Mouse (Mus musculus) intestine, embryonic 14.5 days (tissue): ENCODE results near the gene Garem2. TPM values are rescaled to one million over a fixed set of nuclear protein-coding genes. Genes with fewer than 3 reads are reported as not detected.

Source experiments
- ATAC-seq: fragments of 200-750 bp; cut with Nextera tagmentation; replicated peaks from 2 replicates; pipeline ENCODE4 v1.8.0; 2017; ENCODE audit warnings: low read depth, moderate number of reproducible peaks, moderate TSS enrichment, moderate library complexity; ENCODE audit not compliant: low FRiP score, low TSS enrichment
- DNase-seq: peaks from one replicate; pipeline ENCODE4 v3.0.0-alpha.2; 2018; ENCODE audit warnings: low spot score
- H3K27ac ChIP-seq: fragments of 300-500 bp; sonication (generic); 2 replicates; pipeline ENCODE4 v1.5.1; 2014; ENCODE audit warnings: low read depth, mild to moderate bottlenecking, control low read depth
- H3K27me3 ChIP-seq: fragments of 300-500 bp; sonication (generic); replicated peaks from 2 replicates; pipeline ENCODE4 v1.6.1; 2014; ENCODE audit warnings: low read length, control low read depth; ENCODE audit not compliant: control insufficient read depth, insufficient read depth
- H3K36me3 ChIP-seq: fragments of 300-500 bp; sonication (generic); 2 replicates; pipeline ENCODE4 v1.6.1; 2014; ENCODE audit warnings: low read length, control low read depth; ENCODE audit not compliant: control insufficient read depth, insufficient read depth
- H3K4me1 ChIP-seq: fragments of 300-500 bp; sonication (generic); replicated peaks from 2 replicates; pipeline ENCODE4 v1.6.1; 2014; ENCODE audit warnings: low read length, control low read depth, mixed read lengths; ENCODE audit not compliant: control insufficient read depth, insufficient read depth
- H3K4me2 ChIP-seq: fragments of 300-500 bp; sonication (generic); 2 replicates; pipeline ENCODE4 v1.6.1; 2014; ENCODE audit warnings: low read length
- H3K4me3 ChIP-seq: fragments of 300-500 bp; sonication (generic); 2 replicates; pipeline ENCODE4 v1.5.1; 2014; ENCODE audit warnings: low read depth, low read length, control low read depth, mixed read lengths
- H3K9ac ChIP-seq: fragments of 300-500 bp; sonication (generic); 2 replicates; pipeline ENCODE4 v1.6.1; 2014; ENCODE audit warnings: mild to moderate bottlenecking, low read length
- H3K9me3 ChIP-seq: fragments of 300-500 bp; sonication (generic); 2 replicates; pipeline ENCODE4 v1.6.1; 2016; ENCODE audit warnings: low read length, control low read depth; ENCODE audit not compliant: control insufficient read depth
- WGBS: fragments of 180-500 bp; shearing (Covaris S2); extraction: QIAGEN DNeasy Blood & Tissue Kit; methylation state at CpG from one replicate; pipeline ENCODE4 v1.1.7; 2014; 5-methylcytosine and 5-hydroxymethylcytosine counted together
- polyA plus RNA-seq: library from polyadenylated mRNA; unstranded; fragments of >200 nt; fragmentation: Nextera tagmentation; extraction: Ambion mirVana; gene quantifications from 2 replicates; pipeline ENCODE4 v1.2.1, GENCODE M21; 2014

Gene Garem2
- polyA plus RNA-seq, 1 experiment from 2014 or later = 0.60 TPM

DNA sequence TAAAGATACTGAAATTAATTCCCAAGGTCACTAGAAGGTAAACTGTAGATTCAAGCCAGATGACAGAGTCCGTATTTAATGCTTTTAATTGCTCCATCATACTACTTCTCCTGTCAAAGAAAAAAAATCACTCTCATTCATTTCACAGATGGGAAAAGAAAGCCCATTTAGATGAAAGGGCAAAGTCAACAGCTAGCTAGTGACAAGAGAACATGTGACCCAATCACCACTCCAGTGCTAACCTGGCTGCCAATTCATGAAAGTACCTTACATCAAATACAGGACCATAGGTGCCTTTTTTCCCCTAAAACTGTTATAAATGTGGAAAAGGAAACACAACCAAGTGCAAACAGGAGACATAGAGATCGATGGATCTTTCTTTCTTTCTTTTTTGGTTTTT lies 48.3 kb downstream of the Garem2 start:
- WGBS = 85% methylated on average over 2 of the region's 2 CpGs

DNA sequence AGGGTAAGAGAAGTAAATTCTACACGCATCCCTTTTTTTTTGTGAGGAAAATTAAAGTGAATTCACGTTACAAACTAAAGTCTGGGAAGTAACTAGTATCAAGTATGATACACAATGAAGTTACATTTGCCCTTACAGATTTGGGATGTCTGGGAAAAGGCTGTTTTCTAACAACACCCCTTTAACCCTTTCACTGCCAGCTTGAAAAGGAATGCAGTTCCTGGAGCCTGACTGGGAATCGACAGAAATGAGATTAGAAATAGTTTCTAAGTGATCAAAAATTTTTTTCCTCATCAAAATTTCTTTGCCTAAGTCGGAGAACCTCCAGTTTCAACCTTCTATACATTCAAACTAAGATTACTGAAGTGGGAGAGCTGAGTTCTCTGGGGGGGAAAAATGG lies 49.1 kb downstream of the Garem2 start:
- H3K4me1 ChIP-seq = peaks cover 9% of the 10 kb centered on the region
- no peaks in the 10 kb centered on the region for H3K27me3 ChIP-seq
- H3K4me2 ChIP-seq = peak overlapping the region; percentile 85
- H3K27ac ChIP-seq = no peak overlapping the region
- ATAC-seq (no peak), DNase-seq (no peak)
- 0 out of 2 replicates have a peak, but pooled peaks cover 3% of the 10 kb centered on the region for H3K36me3 ChIP-seq
- WGBS = 19% methylated on average over 4 of the region's 4 CpGs
- peak overlapping the region; percentile 92 for H3K4me3 ChIP-seq
- H3K9me3 ChIP-seq = no peaks in the 10 kb centered on the region
- H3K9ac ChIP-seq = peak overlapping the region; percentile 84

More for the DNA sequence above, 48.3 kb downstream of the Garem2 start:
- peaks cover 9% of the 10 kb centered on the region for H3K4me1 ChIP-seq
- no peak overlapping the region for H3K4me3 ChIP-seq
- H3K27ac ChIP-seq = no peak overlapping the region
- DNase-seq = no peak
- H3K36me3 ChIP-seq = no peaks in the 10 kb centered on the region
- no peaks in the 10 kb centered on the region for H3K9me3 ChIP-seq
- ATAC-seq = no peak
- H3K4me2 ChIP-seq = no peak overlapping the region
- no peak overlapping the region for H3K9ac ChIP-seq
- no peaks in the 10 kb centered on the region for H3K27me3 ChIP-seq

- under 1% methylated on average over 53 of the region's 53 CpGs for WGBS
- peaks cover 9% of the 10 kb centered on the region for H3K4me1 ChIP-seq
- 0 out of 2 replicates have a peak, but pooled peaks cover 3% of the 10 kb centered on the region for H3K36me3 ChIP-seq
- H3K9me3 ChIP-seq = no peaks in the 10 kb centered on the region
- H3K9ac ChIP-seq = peak within 1 kb of the TSS; percentile 84
- peak within 1 kb of the TSS; percentile 92 for H3K27ac ChIP-seq
- peak; percentile 100 for DNase-seq
- peak within 1 kb of the TSS; percentile 85 for H3K4me2 ChIP-seq
- H3K4me3 ChIP-seq = peak within 1 kb of the TSS; percentile 92
- H3K27me3 ChIP-seq = no peaks in the 10 kb centered on the region
- ATAC-seq = peak; percentile 86
Observed at GRCm38 (mm10) chr5:30154474-30155394, 49.8 kb downstream of the Garem2 start, which contains the start of the genes Hadha and Hadhb. TSS of gene Hadha (minus strand) at chr5:30155162. TSS of gene Hadhb (plus strand) at chr5:30155248.

GRCm38 (mm10) chr5:30155395-30155792 lies 50.4 kb downstream of the Garem2 start:
- 1% methylated on average over 31 of the region's 31 CpGs for WGBS

GRCm38 (mm10) chr5:30155821-30156629 lies 51.1 kb downstream of the Garem2 start:
- Histone ChIP-seq H3K4me2 (peak overlapping the region; percentile 85), H3K4me3 (peak overlapping the region; percentile 92), H3K9me3 (no peaks in the 10 kb centered on the region), H3K4me1 (peaks cover 9% of the 10 kb centered on the region), H3K36me3 (0 out of 2 replicates have a peak, but pooled peaks cover 3% of the 10 kb centered on the region), H3K9ac (peak overlapping the region; percentile 84), H3K27me3 (no peaks in the 10 kb centered on the region), H3K27ac (peak overlapping the region; percentile 92; the same call in 1 of the 2 replicates)
- WGBS = 27% methylated on average over 13 of the region's 13 CpGs
- DNase-seq (no peak), ATAC-seq (no peak)

More at GRCm38 (mm10) chr5:30155395-30155792, 50.4 kb downstream of the Garem2 start:
- Histone ChIP-seq H3K9ac (peak overlapping the region; percentile 84), H3K27ac (peak overlapping the region; percentile 92), H3K36me3 (0 out of 2 replicates have a peak, but pooled peaks cover 3% of the 10 kb centered on the region), H3K4me2 (peak overlapping the region; percentile 85), H3K9me3 (no peaks in the 10 kb centered on the region), H3K27me3 (no peaks in the 10 kb centered on the region), H3K4me1 (peaks cover 9% of the 10 kb centered on the region), H3K4me3 (peak overlapping the region; percentile 92)
- ATAC-seq (peak; percentile 70), DNase-seq (no peak)

DNA sequence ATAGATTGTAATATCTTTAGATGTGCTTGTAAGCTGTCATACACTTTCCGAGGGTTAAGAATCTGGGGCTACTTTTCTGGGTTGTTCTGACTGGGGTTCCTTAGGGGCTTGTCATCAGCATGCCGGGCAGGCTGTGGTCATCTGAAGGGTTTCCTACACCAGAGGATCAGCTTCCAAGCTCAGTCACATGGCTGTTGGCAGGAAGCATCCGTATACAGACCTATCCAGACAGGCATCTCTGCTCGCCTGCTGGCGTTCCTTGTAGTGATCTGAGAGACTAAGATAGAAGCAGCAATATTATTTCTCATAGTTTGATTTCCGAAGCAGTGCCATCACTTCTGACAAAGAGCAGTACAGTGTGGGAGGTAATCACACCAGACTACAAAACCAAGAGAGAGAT lies 54.6 kb downstream of the Garem2 start:
- 76% methylated on average over 6 of the region's 6 CpGs for WGBS
- H3K9ac ChIP-seq = no peak overlapping the region
- H3K4me1 ChIP-seq = peaks cover 6% of the 10 kb centered on the region; the same call in 1 of the 2 replicates
- no peak for ATAC-seq
- no peak overlapping the region for H3K4me2 ChIP-seq
- no peak for DNase-seq
- 0 out of 2 replicates have a peak, but pooled peaks cover 3% of the 10 kb centered on the region for H3K36me3 ChIP-seq
- H3K4me3 ChIP-seq = no peak overlapping the region
- H3K27me3 ChIP-seq = no peaks in the 10 kb centered on the region
- H3K27ac ChIP-seq = no peak overlapping the region
- H3K9me3 ChIP-seq = no peaks in the 10 kb centered on the region

DNA sequence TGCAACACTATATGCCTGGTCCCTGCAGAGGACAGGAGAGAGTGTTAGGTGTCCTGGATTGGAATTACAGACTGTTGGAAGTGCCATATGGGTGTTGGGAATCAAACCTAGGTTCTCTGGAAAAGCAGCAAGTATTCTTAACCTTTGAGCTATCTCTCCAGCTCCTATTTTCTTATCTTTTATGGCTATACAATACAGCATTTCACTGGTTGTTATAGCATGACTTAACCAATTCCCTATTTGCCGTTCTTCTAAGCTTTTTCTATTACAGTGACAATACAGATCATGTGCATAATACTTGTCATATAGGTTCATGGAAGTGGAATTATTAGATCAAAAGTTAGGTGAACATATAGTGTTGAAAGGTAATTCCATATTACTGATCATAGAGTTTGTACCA lies 56.9 kb downstream of the Garem2 start:
- Histone ChIP-seq H3K36me3 (0 out of 2 replicates have a peak, but pooled peaks cover 12% of the 10 kb centered on the region), H3K4me1 (no peaks in the 10 kb centered on the region), H3K4me3 (no peak overlapping the region), H3K27ac (no peak overlapping the region), H3K4me2 (no peak overlapping the region), H3K9me3 (no peaks in the 10 kb centered on the region), H3K9ac (no peak overlapping the region), H3K27me3 (no peaks in the 10 kb centered on the region)
- ATAC-seq (no peak), DNase-seq (no peak)
- 74% methylated on average over 1 of the region's 1 CpGs for WGBS

- Histone ChIP-seq H3K27me3 (no peaks in the 10 kb centered on the region), H3K4me2 (no peak overlapping the region), H3K4me3 (no peak overlapping the region), H3K36me3 (0 out of 2 replicates have a peak, but pooled peaks cover 12% of the 10 kb centered on the region), H3K4me1 (no peaks in the 10 kb centered on the region), H3K27ac (no peak overlapping the region), H3K9ac (no peak overlapping the region), H3K9me3 (no peaks in the 10 kb centered on the region)
- DNase-seq = no peak
- ATAC-seq = no peak
- WGBS = 68% methylated on average over 6 of the region's 6 CpGs
Observed at GRCm38 (mm10) chr5:30162339-30162738, 57.4 kb downstream of the Garem2 start.
